Mouse (Mus musculus): ENCODE measurements around the gene Snx5. TPM values are rescaled to one million over a fixed set of nuclear protein-coding genes. Genes with fewer than 3 reads are reported as not detected.
A peak's percentile ranks its signal among the peaks of the same experiment; 100 is the strongest.

The Snx5 gene
- polyA plus RNA-seq, 1 experiment from 2014 or later = 128 TPM

DNA sequence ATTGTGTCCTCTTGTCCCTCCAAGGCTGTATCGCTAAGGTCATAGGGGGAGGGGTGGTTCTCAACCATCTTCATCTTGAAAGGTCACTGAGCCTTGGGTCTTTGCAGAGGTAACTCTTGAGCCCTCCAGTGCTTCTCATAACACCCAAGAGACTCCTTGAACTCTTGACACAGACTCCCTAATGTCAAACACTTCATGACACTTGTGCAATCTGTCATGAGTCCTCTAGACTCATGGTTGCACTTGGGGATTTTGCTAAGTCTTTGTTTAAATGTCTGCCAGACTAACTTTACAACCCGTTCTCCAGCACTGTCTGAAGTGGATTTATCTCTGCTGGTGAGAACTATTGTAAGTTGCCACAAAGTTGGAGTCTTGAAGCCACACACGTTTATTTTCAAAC is 61.3 kb downstream of the Snx5 start:
- Histone ChIP-seq H3K4me3 (no peak overlapping the region), H3K4me1 (peaks cover 13% of the 10 kb centered on the region; the same call in 1 of the 2 replicates), H3K27ac (replicated peaks) (no peak overlapping the region), H3K27me3 (replicated peaks; ENCODE audit: low read depth, poor library complexity, severe bottlenecking) (no peaks in the 10 kb centered on the region), H3K36me3 (replicated peaks) (no peaks in the 10 kb centered on the region), H3K9me3 (no peaks in the 10 kb centered on the region)
- no peak for DNase-seq (ENCODE audit: low spot score)
- 85% methylated on average over 3 of the region's 3 CpGs for WGBS

DNA sequence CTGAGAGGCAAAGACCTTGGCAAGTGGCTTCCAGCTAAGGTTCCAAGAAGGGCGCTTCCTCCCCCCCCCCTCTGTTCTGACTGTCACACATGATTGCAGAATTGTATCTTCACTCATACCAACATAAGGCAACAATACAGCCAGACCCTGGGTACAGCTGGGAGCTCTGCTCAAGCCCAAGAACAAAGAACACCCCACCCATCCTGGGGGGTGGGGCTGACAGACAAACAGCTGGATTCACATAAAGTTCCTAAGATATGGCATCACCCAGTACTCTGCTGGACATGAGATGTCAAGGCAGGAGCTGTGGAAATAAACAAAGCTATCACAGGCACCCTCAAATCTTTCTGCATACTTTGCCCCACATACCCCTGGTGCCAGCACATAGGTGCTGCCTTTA is 63.3 kb downstream of the Snx5 start:
- H3K36me3 ChIP-seq (replicated peaks) = no peaks in the 10 kb centered on the region
- H3K4me3 ChIP-seq = no peak overlapping the region
- no peak overlapping the region for H3K27ac ChIP-seq (replicated peaks)
- no peak for DNase-seq (ENCODE audit: low spot score)
- H3K9me3 ChIP-seq = no peaks in the 10 kb centered on the region
- H3K27me3 ChIP-seq (replicated peaks; ENCODE audit: low read depth, poor library complexity, severe bottlenecking) = no peaks in the 10 kb centered on the region
- 88% methylated on average over 1 of the region's 1 CpGs for WGBS
- H3K4me1 ChIP-seq = peaks cover 15% of the 10 kb centered on the region; the same call in 1 of the 2 replicates

DNA sequence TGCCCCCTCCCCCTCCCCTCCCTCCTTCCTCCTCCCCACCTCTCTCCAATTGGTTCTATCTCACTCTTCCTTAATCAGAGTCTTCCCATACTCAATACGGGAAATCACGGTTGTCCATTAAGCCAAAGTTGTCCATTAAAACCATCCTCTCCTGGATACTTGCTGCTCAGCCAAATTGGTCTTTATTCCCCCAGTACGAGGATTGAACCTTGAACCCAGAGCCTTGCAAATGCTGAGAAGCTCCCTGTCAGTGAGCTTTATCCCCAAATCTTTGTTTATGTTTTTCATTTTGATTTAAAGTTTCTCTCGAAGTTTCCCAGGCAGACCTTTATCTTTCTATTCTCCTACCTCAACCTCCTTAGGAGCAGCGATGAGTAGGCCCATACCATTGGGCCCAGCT is 67.7 kb downstream of the Snx5 start:
- no peak overlapping the region for H3K27ac ChIP-seq (replicated peaks)
- DNase-seq (ENCODE audit: low spot score) = no peak
- WGBS = 85% methylated on average over 5 of the region's 5 CpGs
- no peaks in the 10 kb centered on the region for H3K36me3 ChIP-seq (replicated peaks)
- no peaks in the 10 kb centered on the region for H3K27me3 ChIP-seq (replicated peaks; ENCODE audit: low read depth, poor library complexity, severe bottlenecking)
- H3K4me3 ChIP-seq = no peak overlapping the region
- peaks cover 19% of the 10 kb centered on the region; the same call in 1 of the 2 replicates for H3K4me1 ChIP-seq
- H3K9me3 ChIP-seq = 0 out of 2 replicates have a peak, but pooled peaks cover 2% of the 10 kb centered on the region

DNA sequence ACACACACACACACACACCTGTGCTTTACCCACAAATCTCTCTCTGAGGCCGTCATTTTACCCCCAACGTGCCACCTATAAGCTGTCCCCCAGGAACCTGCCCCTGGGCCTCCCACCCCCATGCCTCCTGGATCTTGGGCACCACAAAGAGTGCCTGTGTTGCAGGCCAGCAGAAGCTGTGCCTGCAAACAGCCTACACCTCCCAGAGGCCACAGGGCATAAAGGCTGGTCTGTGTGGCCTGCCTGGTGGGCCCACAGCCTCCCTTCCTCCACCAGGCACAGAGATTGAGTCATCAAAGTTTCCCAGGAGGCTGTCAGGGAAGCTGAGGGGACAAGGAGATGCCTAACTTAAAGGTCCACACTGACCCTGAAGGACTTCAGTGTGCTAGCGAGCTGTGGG is 68.1 kb downstream of the Snx5 start:
- Histone ChIP-seq H3K27ac (replicated peaks) (no peak overlapping the region), H3K27me3 (replicated peaks; ENCODE audit: low read depth, poor library complexity, severe bottlenecking) (no peaks in the 10 kb centered on the region), H3K4me1 (peaks cover 15% of the 10 kb centered on the region; the same call in 1 of the 2 replicates), H3K36me3 (replicated peaks) (no peaks in the 10 kb centered on the region), H3K4me3 (no peak overlapping the region), H3K9me3 (0 out of 2 replicates have a peak, but pooled peaks cover 2% of the 10 kb centered on the region)
- WGBS = 41% methylated on average over 3 of the region's 3 CpGs
- no peak for DNase-seq (ENCODE audit: low spot score)

DNA sequence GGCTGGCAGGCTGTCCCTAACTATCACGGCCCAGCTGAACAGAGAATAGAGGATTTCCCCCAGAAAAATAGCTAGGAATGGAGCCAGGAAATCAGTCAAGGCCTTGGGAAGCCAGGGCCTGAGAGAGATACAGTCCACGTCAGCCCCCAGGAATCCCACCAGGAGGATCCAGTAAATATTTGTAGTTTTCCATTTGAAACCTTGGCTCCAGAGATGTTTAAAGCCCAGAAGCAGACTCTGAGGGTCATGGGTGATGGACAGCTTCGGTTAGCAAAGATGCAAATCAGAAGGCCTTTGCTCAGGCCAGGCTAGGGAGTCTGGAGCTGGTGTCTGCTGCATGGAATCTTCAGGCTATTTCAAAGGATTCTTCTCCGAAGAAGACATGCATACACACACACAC is 68.6 kb downstream of the Snx5 start:
- Histone ChIP-seq H3K9me3 (0 out of 2 replicates have a peak, but pooled peaks cover 2% of the 10 kb centered on the region), H3K27ac (replicated peaks) (0 out of 2 replicates have a peak overlapping the region, but pooled peaks have one; percentile 20), H3K4me1 (peaks cover 12% of the 10 kb centered on the region; the same call in 1 of the 2 replicates), H3K36me3 (replicated peaks) (no peaks in the 10 kb centered on the region), H3K27me3 (replicated peaks; ENCODE audit: low read depth, poor library complexity, severe bottlenecking) (no peaks in the 10 kb centered on the region), H3K4me3 (no peak overlapping the region)
- no peak for DNase-seq (ENCODE audit: low spot score)
- WGBS = 73% methylated on average over 4 of the region's 4 CpGs

Other genes starting within 250 kb of the Snx5 start
- gene Banf2, start 237.8 kb downstream of the Snx5 start, polyA plus RNA-seq (2016; fragmentation: Nextera tagmentation; extraction: Ambion mirVana) = not detected in 2 replicates
- 23.2 and 25.1 TPM in 2 replicates for gene Mgme1, start 243 bp downstream of the Snx5 start, polyA plus RNA-seq (2016; fragmentation: Nextera tagmentation; extraction: Ambion mirVana)
- gene Ovol2, start 61.2 kb upstream of the Snx5 start, polyA plus RNA-seq (2016; fragmentation: Nextera tagmentation; extraction: Ambion mirVana) = 0.71 and 1.0 TPM in 2 replicates
- 63.6 and 65.7 TPM in 2 replicates for gene Kat14, start 98.1 kb upstream of the Snx5 start, polyA plus RNA-seq (2016; fragmentation: Nextera tagmentation; extraction: Ambion mirVana)
- 0.52 TPM in 1 of 2 replicates, not detected in the other for gene Pet117, start 98.1 kb upstream of the Snx5 start, polyA plus RNA-seq (2016; fragmentation: Nextera tagmentation; extraction: Ambion mirVana)

All from embryonic facial prominence, embryonic 10.5 days (tissue).